Mouse (Mus musculus): ENCODE data around the gene Osbpl6. TPM values are rescaled to one million over a fixed set of nuclear protein-coding genes. Genes with fewer than 3 reads are reported as not detected.

Gene Osbpl6
- polyA plus RNA-seq (2014; fragmentation: Illumina TruSeq; extraction: RNeasy Lipid Tissue Mini Kit (QIAGEN cat#74804); ENCODE audit: low read depth, low replicate concordance), result 0.20 TPM

GRCm38 (mm10) chr2:76406151-76406936 lies at the start of gene Osbpl6:
Osbpl6 (plus strand) TSS chr2:76406508.

GRCm38 (mm10) chr2:76360226-76360625 lies 46.1 kb upstream of the Osbpl6 start, which contains the start of gene Cyct:
Cyct (minus strand) TSS chr2:76360450.

GRCm38 (mm10) chr2:76369821-76370655 lies 36.3 kb upstream of the Osbpl6 start, which contains the start of gene Rbm45:
Rbm45 (plus strand) TSS chr2:76369984.

GRCm38 (mm10) chr2:76647883-76648570 lies 241.7 kb downstream of the Osbpl6 start, which contains the start of the genes Prkra and Pjvk:
Prkra (minus strand) TSS chr2:76648015.
Pjvk (plus strand) TSS chr2:76648476.

Other genes starting within 250 kb of the Osbpl6 start
- 0.52 TPM for gene Pde11a, start 67.7 kb upstream of the Osbpl6 start, polyA plus RNA-seq (2014; fragmentation: Illumina TruSeq; extraction: RNeasy Lipid Tissue Mini Kit (QIAGEN cat#74804); ENCODE audit: low read depth, low replicate concordance)
- gene Cyct, start 46.1 kb upstream of the Osbpl6 start, polyA plus RNA-seq (2014; fragmentation: Illumina TruSeq; extraction: RNeasy Lipid Tissue Mini Kit (QIAGEN cat#74804); ENCODE audit: low read depth, low replicate concordance), result 395 TPM
- 13.1 TPM for gene Rbm45, start 36.5 kb upstream of the Osbpl6 start, polyA plus RNA-seq (2014; fragmentation: Illumina TruSeq; extraction: RNeasy Lipid Tissue Mini Kit (QIAGEN cat#74804); ENCODE audit: low read depth, low replicate concordance)
- 46.6 TPM for gene Prkra, start 241.5 kb downstream of the Osbpl6 start, polyA plus RNA-seq (2014; fragmentation: Illumina TruSeq; extraction: RNeasy Lipid Tissue Mini Kit (QIAGEN cat#74804); ENCODE audit: low read depth, low replicate concordance)
- gene Pjvk, start 242.0 kb downstream of the Osbpl6 start, polyA plus RNA-seq (2014; fragmentation: Illumina TruSeq; extraction: RNeasy Lipid Tissue Mini Kit (QIAGEN cat#74804); ENCODE audit: low read depth, low replicate concordance), result 1.2 TPM

Measured in testis, adult 10 weeks (tissue).